Mouse (Mus musculus) heart, postnatal 4 days (tissue): ENCODE data around the gene Mt3. TPM values are rescaled to one million over a fixed set of nuclear protein-coding genes. Genes with fewer than 3 reads are reported as not detected.
A peak's percentile ranks its signal among the peaks of the same experiment; 100 is the strongest.
"Not testable (repeated sequence)": the region's sequence is repeated elsewhere in the genome, so short reads cannot be mapped to it uniquely, and the experiment has no call there.

ENCODE experiments used
- DNase-seq: peaks from one replicate; pipeline ENCODE4 v3.0.0; 2021
- total RNA-seq, 2 experiments: library from RNA; stranded (reverse); gene quantifications; 2 replicates each; pipeline ENCODE4 v1.2.3; 2021

The Mt3 gene
- total RNA-seq, 2 experiments from 2014 or later: 26.7 to 28.1 TPM

GRCm38 (mm10) chr8:94153451-94153850 is 1.0 kb downstream of the Mt3 start:
- no peak for DNase-seq

- no peak for DNase-seq
These were observed 2.1 kb downstream of the Mt3 start for GRCm38 (mm10) chr8:94154537-94154936.

DNA sequence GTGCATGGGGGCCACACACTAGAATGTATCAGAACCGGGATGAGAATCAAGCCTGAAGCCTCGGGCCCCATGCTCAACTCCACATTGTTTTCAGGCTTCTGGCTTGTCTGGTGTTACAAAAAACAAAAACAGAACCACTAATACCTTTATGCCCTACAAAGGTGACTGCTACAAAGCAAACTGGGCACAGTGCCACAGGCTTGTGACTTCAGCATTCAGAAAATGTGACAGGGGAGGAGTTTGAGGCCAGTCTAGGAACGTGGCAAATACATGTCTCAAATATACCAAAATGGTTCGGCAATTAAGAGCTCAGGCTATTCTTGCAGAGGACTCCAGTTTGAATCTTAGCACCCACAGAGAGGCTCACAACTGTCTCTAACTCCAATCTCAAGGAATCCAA is 3.7 kb downstream of the Mt3 start:
- DNase-seq: peak; percentile 60

DNA sequence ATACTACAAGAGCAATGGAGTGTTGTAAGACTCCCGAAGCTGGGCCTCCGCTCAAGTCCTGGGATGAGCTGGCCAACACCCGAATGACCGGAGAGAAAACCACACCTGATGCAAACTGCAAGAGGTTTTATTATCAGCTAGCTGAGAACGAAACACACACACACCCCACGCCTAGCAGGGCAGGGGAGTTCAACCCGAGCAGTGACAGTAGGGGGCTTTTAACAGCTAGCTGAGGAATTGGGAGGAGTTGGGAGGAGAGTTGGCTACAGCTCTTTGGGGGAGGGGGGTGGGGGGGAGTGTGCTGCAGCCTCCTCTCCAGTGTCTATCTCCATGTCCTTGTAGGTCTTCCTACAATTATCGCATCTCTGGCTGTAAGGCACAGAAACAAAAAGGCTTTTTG is 13.4 kb downstream of the Mt3 start:
- not testable (repeated sequence) for DNase-seq

- DNase-seq: peak; percentile 93
These were observed 14.8 kb downstream of the Mt3 start for GRCm38 (mm10) chr8:94167244-94167643.

- no peak for DNase-seq
These were observed 17.1 kb downstream of the Mt3 start for GRCm38 (mm10) chr8:94169547-94169946.

DNA sequence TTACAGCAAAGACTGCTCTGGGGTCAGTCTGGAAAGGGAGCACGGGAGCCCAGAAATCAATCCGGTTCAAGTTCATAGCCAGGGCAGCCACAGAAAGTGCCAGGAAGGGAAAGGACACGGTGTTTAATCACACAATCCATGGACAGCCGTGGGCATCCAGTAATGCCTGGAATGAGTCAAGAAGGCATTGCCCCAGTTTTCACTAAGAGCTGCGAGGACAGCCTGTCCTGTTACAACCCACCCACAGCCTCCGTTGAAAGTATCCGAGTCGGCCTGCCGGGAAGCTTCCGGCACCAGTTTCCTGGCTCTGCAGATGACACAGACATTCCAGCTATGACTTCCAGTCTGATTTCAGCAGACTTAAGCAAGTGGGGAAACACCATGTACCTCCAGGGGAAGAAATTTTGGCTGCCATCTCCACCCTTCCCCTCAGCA is 18.9 kb downstream of the Mt3 start:
- peak; percentile 32 for DNase-seq

GRCm38 (mm10) chr8:94172075-94172808 is 19.8 kb downstream of the Mt3 start, which contains the start of gene Mt2:
Gene Mt2 (plus strand): TSS chr8:94172664.
- DNase-seq: peak; percentile 77

- no peak for DNase-seq
These were observed 20.7 kb downstream of the Mt3 start for GRCm38 (mm10) chr8:94172809-94173732.

DNA sequence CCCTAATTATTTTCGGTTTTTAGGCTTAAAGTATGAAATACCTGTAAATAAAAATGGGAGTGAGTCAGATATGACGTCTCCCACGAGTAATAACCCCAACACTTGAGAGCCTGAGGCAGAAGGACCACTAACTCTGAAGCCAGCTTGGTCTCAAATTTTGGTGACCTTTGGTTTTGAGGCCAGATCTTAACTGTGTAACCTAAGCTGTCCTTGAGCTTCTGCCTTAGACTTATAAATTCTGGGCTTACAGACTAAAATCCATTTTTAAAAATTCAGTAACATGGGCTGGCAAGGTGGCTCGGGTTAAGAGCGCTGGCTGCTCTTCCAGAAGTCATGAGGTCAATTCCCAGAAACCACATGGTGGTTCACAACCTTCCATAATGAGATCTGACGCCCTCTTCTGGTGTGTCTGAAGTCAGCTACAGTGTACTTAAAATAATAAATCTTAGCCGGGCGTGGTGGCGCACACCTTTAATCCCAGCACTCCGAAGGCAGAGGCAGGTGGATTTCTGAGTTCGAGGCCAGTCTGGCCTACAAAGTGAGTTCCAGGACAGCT is 21.5 kb downstream of the Mt3 start:
- no peak for DNase-seq

DNA sequence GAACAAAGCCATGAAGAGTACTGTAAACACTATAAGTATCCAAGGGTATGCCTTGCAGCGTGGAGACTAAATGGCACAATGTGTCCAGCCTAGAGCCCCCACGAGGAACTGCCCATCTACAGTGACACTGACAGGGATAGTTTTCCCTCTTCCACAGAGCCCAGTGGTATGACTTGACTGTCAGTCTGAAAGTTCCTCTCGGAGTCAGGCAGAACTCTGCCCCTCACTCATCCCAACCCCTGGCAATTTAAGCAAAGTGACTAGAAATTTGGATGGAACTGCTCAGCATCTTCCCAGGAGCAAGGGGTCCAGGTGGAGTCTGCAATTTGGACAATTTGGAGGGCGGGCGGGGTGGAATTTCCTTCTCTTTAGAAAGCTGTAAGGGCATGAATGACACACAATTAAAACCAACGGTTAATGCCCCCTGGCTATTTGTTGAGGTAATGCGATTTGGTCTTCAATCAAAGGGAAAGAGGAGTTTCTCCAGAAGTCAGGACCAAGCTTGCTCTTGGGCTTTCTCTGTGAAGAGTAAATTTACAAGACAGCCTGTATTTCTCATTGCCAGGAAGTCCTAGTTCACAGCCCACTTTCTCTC is 22.3 kb downstream of the Mt3 start:
- DNase-seq: no peak

DNA sequence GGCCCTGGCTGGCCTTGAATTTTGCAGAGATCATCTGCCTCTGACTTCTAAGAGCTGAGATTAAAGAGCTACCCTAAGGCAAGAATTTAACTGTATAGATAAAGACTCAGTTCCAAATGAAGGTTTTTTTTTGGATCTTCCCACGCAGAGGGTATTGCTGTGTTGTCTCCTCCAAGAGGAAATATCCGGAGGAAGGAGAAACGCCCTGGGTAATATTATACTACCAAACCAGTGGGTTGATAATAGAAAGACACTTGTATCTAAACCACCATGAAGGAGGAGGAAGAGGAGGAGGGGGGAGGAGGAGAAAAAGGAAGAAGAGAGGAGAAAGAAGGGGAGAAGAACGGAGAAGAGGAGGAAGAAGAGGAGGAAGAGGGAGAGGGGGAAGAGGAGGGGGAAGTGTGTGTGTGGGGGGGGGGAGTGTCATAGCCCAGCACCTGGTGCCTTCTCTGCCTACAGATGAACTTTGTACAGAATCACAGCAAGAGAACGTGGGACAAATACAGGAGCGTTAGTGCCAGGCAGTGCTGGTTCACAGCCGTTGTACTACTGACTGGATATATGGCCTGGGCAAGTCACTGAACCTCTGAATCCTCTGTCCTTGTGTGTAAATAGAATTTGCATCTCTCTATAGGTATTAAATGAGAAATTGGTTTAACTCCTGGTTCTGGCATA is 25.4 kb downstream of the Mt3 start:
- no peak for DNase-seq

DNA sequence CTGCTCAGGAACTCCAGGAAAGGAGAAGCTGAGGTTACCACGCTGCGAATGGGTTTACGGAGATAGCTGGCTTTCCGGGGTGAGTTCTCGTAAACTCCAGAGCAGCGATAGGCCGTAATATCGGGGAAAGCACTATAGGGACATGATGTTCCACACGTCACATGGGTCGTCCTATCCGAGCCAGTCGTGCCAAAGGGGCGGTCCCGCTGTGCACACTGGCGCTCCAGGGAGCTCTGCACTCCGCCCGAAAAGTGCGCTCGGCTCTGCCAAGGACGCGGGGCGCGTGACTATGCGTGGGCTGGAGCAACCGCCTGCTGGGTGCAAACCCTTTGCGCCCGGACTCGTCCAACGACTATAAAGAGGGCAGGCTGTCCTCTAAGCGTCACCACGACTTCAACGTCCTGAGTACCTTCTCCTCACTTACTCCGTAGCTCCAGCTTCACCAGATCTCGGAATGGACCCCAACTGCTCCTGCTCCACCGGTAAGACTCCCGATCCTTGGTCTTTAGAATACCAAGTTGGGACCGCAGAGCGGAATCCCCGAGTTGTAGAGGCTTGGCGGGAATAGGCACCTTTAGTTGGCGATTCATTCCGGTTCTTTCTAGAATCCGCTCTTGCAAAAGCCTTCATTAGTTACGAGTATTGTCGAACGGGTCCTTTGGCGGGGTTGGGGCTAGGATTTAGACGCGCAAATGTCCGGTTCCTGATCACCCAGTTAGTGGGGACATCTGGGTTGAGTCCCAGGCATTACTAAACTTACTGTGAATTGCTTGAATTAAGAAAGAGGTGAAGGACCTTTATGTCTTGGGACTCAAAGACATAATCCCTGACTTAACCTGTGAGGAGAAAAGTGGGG is 26.7 kb downstream of the Mt3 start, which contains the start of gene Mt1:
Gene Mt1 (plus strand): TSS at position 226 of the 856 bp plus-strand sequence.
- DNase-seq: peak; percentile 93

DNA sequence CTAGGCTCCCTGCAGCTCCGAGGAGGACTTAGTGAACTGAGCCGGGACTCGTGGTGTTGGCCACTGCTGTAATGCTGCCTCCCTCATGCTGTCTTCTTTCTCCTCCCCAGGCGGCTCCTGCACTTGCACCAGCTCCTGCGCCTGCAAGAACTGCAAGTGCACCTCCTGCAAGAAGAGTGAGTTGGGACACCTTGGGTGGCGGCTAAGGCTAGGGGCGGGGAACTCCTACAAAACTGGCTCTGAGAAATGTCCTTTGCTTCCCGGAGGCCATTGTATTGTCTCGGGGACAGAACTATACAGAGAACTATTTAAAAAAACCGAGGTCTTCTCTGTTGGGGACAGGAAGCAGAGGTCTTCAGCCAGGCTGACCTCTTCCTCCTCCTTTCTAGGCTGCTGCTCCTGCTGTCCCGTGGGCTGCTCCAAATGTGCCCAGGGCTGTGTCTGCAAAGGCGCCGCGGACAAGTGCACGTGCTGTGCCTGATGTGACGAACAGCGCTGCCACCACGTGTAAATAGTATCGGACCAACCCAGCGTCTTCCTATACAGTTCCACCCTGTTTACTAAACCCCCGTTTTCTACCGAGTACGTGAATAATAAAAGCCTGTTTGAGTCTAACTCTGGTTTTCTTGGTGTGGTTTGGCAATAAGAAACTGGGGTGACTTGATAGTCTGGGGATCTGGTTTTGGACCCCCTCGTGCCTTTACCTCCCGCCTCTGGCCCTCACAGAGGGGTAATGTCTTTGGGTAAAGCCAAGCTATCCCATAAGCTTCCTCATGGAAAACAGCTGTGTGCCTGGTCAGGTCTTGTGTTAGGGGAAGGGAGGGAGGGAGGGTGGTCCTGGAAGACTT is 27.5 kb downstream of the Mt3 start:
- DNase-seq: peak; percentile 35

DNA sequence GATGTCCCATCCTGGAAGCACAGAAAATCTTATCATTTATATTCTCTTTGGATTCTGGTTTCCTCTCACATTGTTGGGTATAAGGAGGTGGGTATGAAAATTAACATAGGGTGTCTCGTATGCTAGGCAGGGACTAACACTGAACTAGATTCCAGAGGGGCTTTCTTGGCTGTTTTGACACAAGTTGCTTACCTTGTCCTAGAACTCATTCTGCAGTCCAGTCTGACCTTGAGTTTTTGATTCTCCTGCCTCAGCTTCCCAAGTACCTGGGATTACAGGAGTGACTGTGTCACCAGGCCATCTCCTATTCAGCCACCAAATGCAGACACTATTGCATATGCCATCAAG is 28.1 kb downstream of the Mt3 start:
- no peak for DNase-seq

DNA sequence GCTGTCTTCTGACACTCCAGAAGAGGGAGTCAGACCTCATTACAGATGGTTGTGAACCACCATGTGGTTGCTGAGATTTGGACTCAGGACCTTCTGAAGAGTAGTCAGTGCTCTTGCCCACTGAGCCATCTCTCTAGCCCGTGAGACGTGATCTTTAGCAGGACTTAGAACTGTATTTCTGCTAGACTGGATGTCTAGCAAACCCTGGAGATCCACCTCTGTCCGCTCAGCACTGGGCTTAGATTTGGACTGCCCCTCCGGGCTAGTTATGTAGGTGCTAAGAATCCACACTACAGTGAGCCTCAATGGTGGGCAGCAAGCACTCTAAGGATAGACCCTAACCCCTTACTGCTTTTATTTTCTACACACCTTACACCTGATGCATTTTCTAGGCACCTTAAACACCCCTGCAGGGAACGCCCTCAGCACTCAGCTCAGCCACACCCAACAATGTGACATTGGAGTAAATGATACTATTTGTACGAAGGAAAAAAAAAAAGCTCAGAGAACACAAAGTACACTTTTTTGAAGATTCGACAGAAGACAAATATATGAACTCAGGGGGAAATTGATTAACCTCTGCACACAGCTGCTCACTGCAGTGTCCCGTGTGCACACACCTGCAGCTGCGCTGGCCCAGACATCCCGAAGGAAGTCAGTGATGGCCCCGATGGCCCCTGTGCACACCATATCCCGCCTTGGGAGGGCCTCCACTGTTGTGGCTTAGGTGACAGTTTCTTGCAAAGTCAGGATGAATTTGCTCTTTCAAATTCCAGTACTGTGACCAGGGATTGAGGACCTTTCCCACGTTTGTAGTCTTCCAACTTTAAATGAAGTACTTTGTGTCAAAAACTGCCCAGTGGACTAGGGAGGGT is 29.9 kb downstream of the Mt3 start:
- DNase-seq: no peak

GRCm38 (mm10) chr8:94183117-94183516 is 30.7 kb downstream of the Mt3 start:
- DNase-seq: peak; percentile 85

DNA sequence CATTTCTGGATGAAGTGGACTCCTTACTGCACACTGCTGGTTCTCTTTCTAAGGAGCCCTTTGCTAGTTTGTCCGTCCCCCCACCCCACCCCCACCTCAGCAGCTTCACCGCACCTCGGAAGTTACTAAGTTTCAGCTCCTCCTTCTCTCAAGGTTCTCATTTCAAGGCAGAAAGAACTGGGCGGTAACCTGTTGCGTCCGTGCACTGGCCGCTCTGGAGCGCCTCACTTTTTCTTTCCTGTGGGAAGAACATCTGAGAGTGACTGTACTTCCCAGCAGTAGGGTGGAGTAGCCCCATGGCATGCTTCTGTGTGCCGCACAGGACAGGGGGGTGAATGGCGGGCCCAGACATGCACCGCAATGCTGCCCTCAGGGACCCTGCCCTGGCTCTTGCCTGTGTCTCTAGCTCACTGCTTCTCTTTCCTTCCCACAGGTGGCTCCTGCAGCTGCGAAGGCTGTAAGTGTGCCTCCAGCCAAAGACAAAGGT is 32.0 kb downstream of the Mt3 start:
- no peak for DNase-seq

DNA sequence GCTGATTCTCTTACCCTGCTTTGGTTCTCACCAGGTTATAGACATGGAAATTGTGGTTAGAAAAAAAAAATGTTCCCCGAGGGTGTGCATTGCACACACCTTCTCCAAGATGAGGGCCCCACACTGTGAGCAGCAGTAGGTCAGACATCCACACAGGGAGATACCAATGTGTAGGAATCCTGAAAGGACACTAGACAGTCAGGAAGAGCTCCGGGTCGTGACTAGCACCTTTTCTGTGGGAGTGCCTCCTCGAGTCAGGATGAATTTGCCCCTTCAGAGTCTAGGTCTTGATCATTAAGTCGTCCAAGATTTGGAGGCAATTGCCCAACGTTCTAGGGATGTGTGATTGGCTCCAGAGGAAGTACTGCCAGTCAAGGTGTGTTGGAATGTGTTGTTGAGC is 33.4 kb downstream of the Mt3 start:
- no peak for DNase-seq
